Comparison of ENCODE assay signal across 12 mouse cellular contexts in genomic region chr16:49721678-49722077, GRCm38 (mm10). TPM values are rescaled to one million over a fixed set of nuclear protein-coding genes. Genes with fewer than 3 reads are reported as not detected.
DNase-seq lines count a peak whose midpoint lies in the region; ATAC-seq lines count a peak whose summit lies in the region.
"Had no signal": no experiment of that assay in that cellular context is flagged by ENCODE, and none has a peak within 500 bp of the region (broad histone marks: within the 10 kb centered on the region; RNA-seq: fewer than 3 reads in every experiment).

No protein-coding gene starts in this region.

- H3K27ac ChIP-seq in midbrain, embryonic 12.5 days (replicated peaks), result 0 out of 2 replicates have a peak overlapping the region, but pooled peaks have one; percentile 22
- no peak overlapping the region for H3K27ac ChIP-seq in midbrain, embryonic 16.5 days (ENCODE audit: low read length)
- H3K27ac ChIP-seq: embryonic facial prominence, embryonic 15.5 days had no signal

- no peaks in the 10 kb centered on the region for H3K27me3 ChIP-seq in midbrain, embryonic 12.5 days
- H3K27me3 ChIP-seq in midbrain, embryonic 16.5 days (ENCODE audit: control insufficient read depth, insufficient read depth, low read depth, low read length), result no peaks in the 10 kb centered on the region
- H3K27me3 ChIP-seq: embryonic facial prominence, embryonic 15.5 days had no signal

- H3K4me1 ChIP-seq in midbrain, embryonic 12.5 days, result peaks cover 3% of the 10 kb centered on the region
- H3K4me1 ChIP-seq in midbrain, embryonic 16.5 days (ENCODE audit: control insufficient read depth, insufficient read depth, low read length), result no peaks in the 10 kb centered on the region
- H3K4me1 ChIP-seq: embryonic facial prominence, embryonic 15.5 days had no signal

- H3K36me3 ChIP-seq in midbrain, embryonic 12.5 days, result no peaks in the 10 kb centered on the region
- H3K36me3 ChIP-seq in midbrain, embryonic 16.5 days (ENCODE audit: control insufficient read depth, insufficient read depth, low read length), result no peaks in the 10 kb centered on the region
- H3K36me3 ChIP-seq: embryonic facial prominence, embryonic 15.5 days had no signal

- peak; percentile 22 for DNase-seq in gastrocnemius, postnatal 10 days
- DNase-seq in gastrocnemius, postnatal 25 days, result no peak
- peak; percentile 95 for DNase-seq in cerebellum, adult 11-12 months
- peak; percentile 40 to 81 for DNase-seq in cerebellum, postnatal 4 days (ENCODE audit: low spot score in 2 of 2)
- DNase-seq in yolk sac, embryonic 10.5 days (ENCODE audit: low spot score), result no peak
- no peak for DNase-seq in ovary, postnatal 14 days (ENCODE audit: low spot score)
- DNase-seq: kidney, adult 18-20 months had no signal

- no peak for ATAC-seq in midbrain, embryonic 12.5 days (ENCODE audit: low FRiP score, low read depth)
- ATAC-seq in midbrain, embryonic 16.5 days, result no peak

- WGBS in midbrain, embryonic 12.5 days, result 41% methylated on average over 5 of the region's 5 CpGs
- WGBS in midbrain, embryonic 16.5 days, result 44% methylated on average over 5 of the region's 5 CpGs

- no peaks in the 10 kb centered on the region for H3K9me3 ChIP-seq in midbrain, embryonic 12.5 days
- H3K9me3 ChIP-seq in midbrain, embryonic 16.5 days (replicated peaks; ENCODE audit: control insufficient read depth, low read length, poor library complexity, severe bottlenecking), result no peaks in the 10 kb centered on the region
- H3K9me3 ChIP-seq: embryonic facial prominence, embryonic 15.5 days; G1E had no signal

- no peak overlapping the region for H3K4me2 ChIP-seq in midbrain, embryonic 12.5 days (replicated peaks)
- H3K4me2 ChIP-seq in midbrain, embryonic 16.5 days (ENCODE audit: low read length), result no peak overlapping the region
- H3K4me2 ChIP-seq: embryonic facial prominence, embryonic 15.5 days; liver, embryonic 11.5 days had no signal

- H3K9ac ChIP-seq in midbrain, embryonic 12.5 days (replicated peaks), result no peak overlapping the region
- H3K9ac ChIP-seq in midbrain, embryonic 16.5 days (ENCODE audit: low read depth, low read length), result no peak overlapping the region
- H3K9ac ChIP-seq: embryonic facial prominence, embryonic 15.5 days had no signal

- H3K4me3 ChIP-seq in midbrain, embryonic 12.5 days, result no peak overlapping the region
- H3K4me3 ChIP-seq in midbrain, embryonic 16.5 days (ENCODE audit: low read depth, low read length), result no peak overlapping the region
- H3K4me3 ChIP-seq: embryonic facial prominence, embryonic 15.5 days had no signal

RNA-seq across cellular contexts. Expression of gene Ift57, which starts 22.6 kb away (rescaled TPM):
- 10 to 100 TPM in 1 of 2 experiments, 1 to 10 TPM in 1; 6.3 to 10.3 TPM for total RNA-seq in gastrocnemius, postnatal 10 days (2021)
- total RNA-seq in gastrocnemius, postnatal 25 days (2021), result 1 to 10 TPM; 5.4 to 5.5 TPM
- 40.3 and 41.6 TPM in 2 replicates for polyA plus RNA-seq in midbrain, embryonic 12.5 days (2016; fragmentation: Nextera tagmentation; extraction: Ambion mirVana)
- polyA plus RNA-seq in midbrain, embryonic 16.5 days (2015; fragmentation: Nextera tagmentation; extraction: Ambion mirVana), result 43.7 and 56.7 TPM in 2 replicates

Comparison
In these comparisons a context has a peak if more than half of its experiments do, and no peak if none do; other contexts are left out.
1. DNase-seq: peak in gastrocnemius, postnatal 10 days (single experiment), cerebellum, adult 11-12 months (single experiment) and cerebellum, postnatal 4 days (2 of 2); none in gastrocnemius, postnatal 25 days (single experiment), yolk sac, embryonic 10.5 days (single experiment) and ovary, postnatal 14 days (single experiment).